Mouse (Mus musculus) right cerebral cortex, adult 2 months (tissue): ENCODE measurements around the gene Tln2.
"Not testable (repeated sequence)": the region's sequence is repeated elsewhere in the genome, so short reads cannot be mapped to it uniquely, and the experiment has no call there.

ENCODE experiments used
- DNase-seq, 2 experiments: peaks; one replicate each; pipeline ENCODE4 v3.0.0; 2021 to 2022; ENCODE audit warnings: low spot score in 2 of 2

The Tln2 gene

DNA sequence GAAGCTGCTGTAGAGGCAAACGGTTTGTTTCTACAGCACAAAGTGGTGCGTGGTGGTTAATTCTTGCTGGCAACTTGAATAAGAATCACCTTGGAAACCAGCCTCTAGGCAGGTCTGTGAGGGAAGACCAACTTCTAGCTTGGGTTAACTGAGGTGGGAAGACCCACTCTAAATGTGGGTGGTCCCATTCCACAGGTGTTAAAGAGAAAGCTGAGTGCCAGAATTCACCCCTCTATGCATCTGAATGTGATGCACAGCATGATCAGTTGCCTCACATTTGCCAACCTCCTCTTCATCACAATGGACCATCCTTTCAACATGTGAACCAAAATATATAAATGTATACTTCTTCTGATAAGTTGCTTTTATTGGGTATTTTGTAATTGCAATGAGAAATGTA, 197.4 kb downstream of the Tln2 start:
- no peak for DNase-seq

- no peak for DNase-seq
Measured at GRCm38 (mm10) chr9:67361511-67361910, 198.0 kb downstream of the Tln2 start.

GRCm38 (mm10) chr9:67354356-67354755, 205.1 kb downstream of the Tln2 start:
- DNase-seq = no peak

- DNase-seq = no peak
Measured at GRCm38 (mm10) chr9:67353365-67353764, 206.1 kb downstream of the Tln2 start.

DNA sequence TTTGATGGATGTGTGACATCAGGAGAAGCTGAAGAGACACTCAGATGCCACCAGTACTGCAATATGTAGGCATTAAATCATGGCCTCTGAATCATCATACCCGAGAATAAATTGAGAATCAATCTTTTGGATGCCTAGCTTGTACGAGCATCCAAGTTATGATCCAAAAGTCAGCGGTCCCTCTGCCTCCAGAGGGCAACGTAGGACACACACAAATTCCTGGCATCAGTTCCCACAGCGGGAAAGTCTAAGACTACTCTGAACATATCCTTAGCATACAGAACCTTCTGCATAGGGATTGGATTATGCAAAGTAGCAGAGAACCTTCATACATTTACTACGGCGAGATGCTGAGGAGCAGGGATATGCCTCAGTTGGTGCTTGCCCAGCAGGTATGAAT, 210.5 kb downstream of the Tln2 start:
- DNase-seq = no peak

GRCm38 (mm10) chr9:67347184-67347583, 212.3 kb downstream of the Tln2 start:
- no peak for DNase-seq

- no peak for DNase-seq
Measured at GRCm38 (mm10) chr9:67331281-67331680, 228.2 kb downstream of the Tln2 start.

- no peak for DNase-seq
Measured at GRCm38 (mm10) chr9:67328451-67328850, 231.1 kb downstream of the Tln2 start.

- no peak for DNase-seq
Measured at GRCm38 (mm10) chr9:67321886-67322285, 237.6 kb downstream of the Tln2 start.

GRCm38 (mm10) chr9:67315356-67315755, 244.1 kb downstream of the Tln2 start:
- peak; percentile 55 to 67 for DNase-seq

- DNase-seq = no peak
Measured at GRCm38 (mm10) chr9:67304992-67305391, 254.5 kb downstream of the Tln2 start.

- no peak for DNase-seq
Measured at GRCm38 (mm10) chr9:67303986-67304385, 255.5 kb downstream of the Tln2 start.

- no peak for DNase-seq
Measured at GRCm38 (mm10) chr9:67303038-67303437, 256.5 kb downstream of the Tln2 start.

GRCm38 (mm10) chr9:67302386-67302989, 257.0 kb downstream of the Tln2 start:
- no peak for DNase-seq

DNA sequence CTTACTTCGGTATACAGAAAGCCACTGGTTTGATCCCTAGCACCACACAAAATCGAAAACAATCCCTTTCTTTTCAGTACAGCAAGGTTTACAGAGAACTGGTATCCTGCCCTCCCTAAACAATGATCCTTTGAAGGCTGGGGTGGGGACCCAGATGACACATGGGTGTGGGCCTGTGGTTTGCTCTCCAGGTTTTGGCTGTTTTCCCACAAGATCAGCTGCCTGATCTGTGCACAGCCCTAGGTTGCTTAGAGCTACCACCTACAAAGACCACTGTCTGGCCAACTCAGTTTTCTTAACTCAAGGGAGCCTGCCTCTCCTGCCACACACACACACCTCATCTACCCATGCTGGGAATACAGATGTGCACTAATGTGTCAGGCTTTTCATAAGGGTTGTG, 257.9 kb downstream of the Tln2 start:
- no peak for DNase-seq

DNA sequence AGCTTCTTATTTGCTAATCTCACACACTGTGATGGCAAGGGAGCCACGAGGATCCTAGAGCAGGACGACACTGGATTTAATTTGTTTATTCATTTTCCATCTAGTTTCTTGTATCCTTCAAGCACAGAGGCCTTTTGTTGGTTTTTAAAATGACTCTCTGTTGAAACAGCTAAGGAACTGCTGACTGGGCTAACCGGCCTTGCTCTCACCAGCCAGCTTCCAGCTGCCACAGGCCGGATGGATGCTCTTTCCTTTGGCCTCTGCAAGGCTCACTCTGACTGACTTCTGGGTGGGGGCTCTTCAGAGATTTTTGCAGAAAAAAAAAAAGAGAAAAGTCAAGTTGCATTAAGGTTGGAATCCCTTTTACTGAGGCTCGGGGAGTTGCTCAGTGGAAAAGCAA, 258.7 kb downstream of the Tln2 start:
- DNase-seq = no peak

- no peak for DNase-seq
Measured at GRCm38 (mm10) chr9:67300346-67300745, 259.2 kb downstream of the Tln2 start.

GRCm38 (mm10) chr9:67299164-67299563, 260.3 kb downstream of the Tln2 start:
- DNase-seq = no peak

DNA sequence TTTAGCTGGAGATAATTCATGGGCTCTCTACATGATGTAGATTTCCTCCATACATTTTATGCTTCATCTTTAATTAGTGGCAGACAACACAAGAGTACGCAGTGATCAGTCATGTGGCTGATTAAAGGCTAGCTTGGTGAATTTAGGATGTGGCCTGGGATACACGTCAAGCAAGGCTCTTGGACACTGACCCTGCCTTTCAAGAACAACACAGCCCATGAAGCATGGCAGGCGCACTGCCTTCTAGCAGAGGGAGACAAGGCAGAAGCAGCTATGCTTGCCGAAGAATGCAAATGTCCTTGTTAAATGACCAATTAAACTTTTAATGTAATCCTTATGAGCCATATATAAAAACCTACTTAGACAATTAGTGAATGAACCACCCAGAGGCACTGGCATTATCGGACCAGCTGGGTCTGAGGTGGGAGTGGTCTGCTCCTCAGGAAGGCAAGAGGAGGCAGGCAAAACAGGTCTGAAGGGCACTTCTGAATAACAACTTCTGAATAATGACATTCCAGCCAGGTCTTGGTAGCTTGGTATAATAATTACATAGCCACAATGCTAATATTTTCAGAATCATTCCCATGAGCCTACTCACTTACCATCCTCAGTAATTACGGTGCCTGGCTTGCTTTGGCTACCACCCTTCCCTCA, 262.1 kb downstream of the Tln2 start:
- DNase-seq = no peak

- DNase-seq = no peak
Measured at GRCm38 (mm10) chr9:67287457-67287856, 272.0 kb downstream of the Tln2 start.

GRCm38 (mm10) chr9:67286801-67287200, 272.7 kb downstream of the Tln2 start:
- DNase-seq = no peak

DNA sequence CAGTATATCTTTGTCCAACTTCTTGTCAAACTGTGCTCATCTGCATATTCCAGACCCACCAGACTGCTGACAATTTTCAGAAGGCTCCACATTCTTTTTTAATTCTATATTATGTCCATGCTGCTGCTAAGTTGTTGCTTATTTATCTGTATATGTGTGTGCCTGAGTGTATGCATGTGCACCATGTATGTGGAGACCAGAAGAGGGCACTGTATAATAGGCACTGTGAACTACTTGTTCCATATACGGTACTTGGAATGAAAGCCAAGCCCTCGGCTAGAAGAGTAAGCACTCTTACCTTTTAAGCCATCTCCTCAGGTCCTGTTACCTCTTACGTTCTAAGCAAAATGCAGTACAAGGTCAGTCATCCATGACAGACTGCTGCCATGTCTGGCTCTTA, 274.0 kb downstream of the Tln2 start:
- DNase-seq = no peak

- DNase-seq = no peak
Measured at GRCm38 (mm10) chr9:67281812-67282211, 277.7 kb downstream of the Tln2 start.

DNA sequence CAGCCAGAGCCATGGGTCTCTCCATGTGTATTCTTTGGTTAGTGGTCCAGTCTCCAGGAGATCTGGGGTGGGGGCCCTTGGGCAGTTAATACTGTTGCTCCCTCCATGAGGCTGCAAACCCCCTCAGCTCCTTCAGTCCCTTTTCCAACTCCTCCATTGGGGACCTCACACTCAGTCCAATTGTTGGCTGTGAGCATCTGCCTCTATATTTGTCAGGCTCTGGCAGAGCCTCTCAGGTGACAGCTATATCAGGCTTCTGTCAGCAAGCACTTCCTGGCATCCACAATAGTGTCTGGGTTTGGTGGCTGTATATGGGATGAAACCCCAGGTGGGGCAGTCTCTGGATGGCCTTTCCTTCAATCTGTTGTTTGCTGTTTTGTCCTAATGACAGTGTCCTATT, 279.2 kb downstream of the Tln2 start:
- not testable (repeated sequence) for DNase-seq
